Mouse (Mus musculus): ENCODE data around the gene Usp33. TPM values are rescaled to one million over a fixed set of nuclear protein-coding genes. Genes with fewer than 3 reads are reported as not detected.
A peak's percentile ranks its signal among the peaks of the same experiment; 100 is the strongest.

Usp33 gene
- total and polyA plus RNA-seq, 2 experiments from 2014 or later = 16.4 to 21.7 TPM

DNA sequence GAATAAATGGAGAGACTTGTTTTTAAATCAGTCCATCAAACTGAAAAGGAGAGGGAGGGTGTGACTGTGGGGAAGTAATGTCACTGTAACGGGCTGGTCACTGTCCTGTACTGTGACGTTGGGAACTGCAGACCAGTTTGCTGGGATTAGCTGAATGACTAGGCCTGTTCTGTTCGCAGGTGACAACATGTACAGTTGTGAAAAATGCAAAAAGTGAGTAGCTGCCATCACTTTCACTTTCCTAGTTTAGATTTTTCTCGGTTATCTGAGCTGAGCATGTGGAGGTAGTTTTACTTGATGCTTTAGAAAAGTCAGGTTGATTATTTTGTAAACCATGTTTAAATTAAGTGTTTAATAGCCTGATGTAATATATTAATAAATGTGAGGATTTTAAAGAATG is 29.8 kb downstream of the Usp33 start:
- Histone ChIP-seq H3K36me3 (replicated peaks; ENCODE audit: control insufficient read depth, insufficient read depth, low read length) (peaks cover 87% of the 10 kb centered on the region), H3K27ac (ENCODE audit: low read depth) (no peak overlapping the region), H3K4me3 (ENCODE audit: low read depth, low read length) (no peak overlapping the region), H3K27me3 (ENCODE audit: control insufficient read depth, insufficient read depth, low read length) (no peaks in the 10 kb centered on the region), H3K9me3 (replicated peaks; ENCODE audit: control insufficient read depth, low read length) (no peaks in the 10 kb centered on the region), H3K4me2 (ENCODE audit: low read depth, low read length) (no peak overlapping the region), H3K9ac (replicated peaks; ENCODE audit: low read depth, low read length) (no peak overlapping the region), H3K4me1 (ENCODE audit: control insufficient read depth, insufficient read depth) (no peaks in the 10 kb centered on the region)
- TF ChIP-seq EP300 (IDR thresholded peaks at IDR 0.05; ENCODE audit: low read depth) (no peak), CTCF (IDR thresholded peaks at IDR 0.05; ENCODE audit: low read depth) (no peak)
- no peak for ATAC-seq (ENCODE audit: insufficient read depth, low read depth)
- DNase-seq (ENCODE audit: low spot score) = no peak
- 78% methylated on average over 4 of the region's 4 CpGs for WGBS

GRCm38 (mm10) chr3:152384106-152384505 is 37.8 kb downstream of the Usp33 start:
- no peaks in the 10 kb centered on the region for H3K4me1 ChIP-seq (ENCODE audit: control insufficient read depth, insufficient read depth)
- peaks cover 70% of the 10 kb centered on the region for H3K36me3 ChIP-seq (replicated peaks; ENCODE audit: control insufficient read depth, insufficient read depth, low read length)
- 75% methylated on average over 11 of the region's 11 CpGs for WGBS
- no peak for TF ChIP-seq CTCF (IDR thresholded peaks at IDR 0.05; ENCODE audit: low read depth)
- no peak for TF ChIP-seq EP300 (IDR thresholded peaks at IDR 0.05; ENCODE audit: low read depth)
- H3K9me3 ChIP-seq (replicated peaks; ENCODE audit: control insufficient read depth, low read length) = no peaks in the 10 kb centered on the region
- no peak for ATAC-seq (ENCODE audit: insufficient read depth, low read depth)
- no peak overlapping the region for H3K4me3 ChIP-seq (ENCODE audit: low read depth, low read length)
- no peak overlapping the region for H3K9ac ChIP-seq (replicated peaks; ENCODE audit: low read depth, low read length)
- H3K4me2 ChIP-seq (ENCODE audit: low read depth, low read length) = no peak overlapping the region
- DNase-seq (ENCODE audit: low spot score) = no peak
- H3K27ac ChIP-seq (ENCODE audit: low read depth) = no peak overlapping the region
- no peaks in the 10 kb centered on the region for H3K27me3 ChIP-seq (ENCODE audit: control insufficient read depth, insufficient read depth, low read length)

GRCm38 (mm10) chr3:152395350-152396277 is 49.3 kb downstream of the Usp33 start, which contains the start of gene Zzz3:
Zzz3 (plus strand) TSS chr3:152395473.
- TF ChIP-seq EP300 (IDR thresholded peaks at IDR 0.05; ENCODE audit: low read depth) (peak; percentile 32; the same call in 1 of the 2 replicates), CTCF (IDR thresholded peaks at IDR 0.05; ENCODE audit: low read depth) (peak; percentile 63)
- under 1% methylated on average over 70 of the region's 108 CpGs for WGBS
- Histone ChIP-seq H3K27ac (ENCODE audit: low read depth) (peak within 1 kb of the TSS; percentile 98), H3K27me3 (ENCODE audit: control insufficient read depth, insufficient read depth, low read length) (no peaks in the 10 kb centered on the region), H3K4me2 (ENCODE audit: low read depth, low read length) (peak within 1 kb of the TSS; percentile 93), H3K36me3 (replicated peaks; ENCODE audit: control insufficient read depth, insufficient read depth, low read length) (peaks cover 25% of the 10 kb centered on the region), H3K9ac (replicated peaks; ENCODE audit: low read depth, low read length) (peak within 1 kb of the TSS; percentile 96), H3K9me3 (replicated peaks; ENCODE audit: control insufficient read depth, low read length) (no peaks in the 10 kb centered on the region), H3K4me3 (ENCODE audit: low read depth, low read length) (peak within 1 kb of the TSS; percentile 77), H3K4me1 (ENCODE audit: control insufficient read depth, insufficient read depth) (peaks cover 25% of the 10 kb centered on the region)
- DNase-seq (ENCODE audit: low spot score) = peak; percentile 96
- ATAC-seq (ENCODE audit: insufficient read depth, low read depth) = peak; percentile 88

DNA sequence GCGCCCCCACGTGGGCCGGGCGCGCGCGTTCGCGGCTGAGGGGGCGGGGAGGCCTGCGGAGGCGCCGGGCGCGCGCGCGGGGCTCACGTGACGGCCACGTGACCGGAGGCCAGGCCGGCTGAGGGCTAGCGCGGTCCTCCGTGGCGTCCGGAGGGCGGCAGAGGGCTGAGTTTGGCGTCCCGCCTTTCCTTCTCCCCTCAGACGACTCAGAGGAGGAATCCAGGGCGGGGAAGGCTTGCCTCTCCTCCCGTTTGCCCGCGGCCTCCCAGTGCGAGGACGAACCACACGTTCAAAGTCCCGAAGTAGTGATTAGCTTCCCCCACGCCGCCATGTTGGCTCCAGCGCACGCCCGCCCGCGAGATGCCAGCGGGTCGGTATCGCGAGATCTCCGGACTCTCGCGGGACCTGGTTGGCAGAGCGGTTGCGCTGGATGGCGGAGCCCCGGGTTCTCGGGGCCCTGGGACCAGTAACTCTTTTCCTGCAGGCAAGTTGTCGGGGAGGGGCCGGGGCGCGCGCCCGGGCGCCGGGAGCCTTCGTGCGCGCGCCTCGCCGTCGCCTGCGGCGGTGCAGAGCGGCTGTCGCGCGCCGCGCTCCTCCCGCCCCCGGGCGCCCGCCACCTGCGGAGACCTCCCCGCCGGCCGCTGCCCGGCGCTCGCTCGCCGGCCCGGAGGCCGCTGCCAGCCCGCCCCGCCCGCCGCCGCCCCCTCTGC is 50.2 kb downstream of the Usp33 start:
- under 1% methylated on average over 83 of the region's 102 CpGs for WGBS
- Histone ChIP-seq H3K9ac (replicated peaks; ENCODE audit: low read depth, low read length) (peak overlapping the region; percentile 96), H3K9me3 (replicated peaks; ENCODE audit: control insufficient read depth, low read length) (no peaks in the 10 kb centered on the region), H3K36me3 (replicated peaks; ENCODE audit: control insufficient read depth, insufficient read depth, low read length) (peaks cover 21% of the 10 kb centered on the region), H3K4me3 (ENCODE audit: low read depth, low read length) (peak overlapping the region; percentile 77), H3K27ac (ENCODE audit: low read depth) (peak overlapping the region; percentile 98), H3K27me3 (ENCODE audit: control insufficient read depth, insufficient read depth, low read length) (no peaks in the 10 kb centered on the region), H3K4me2 (ENCODE audit: low read depth, low read length) (peak overlapping the region; percentile 93), H3K4me1 (ENCODE audit: control insufficient read depth, insufficient read depth) (peaks cover 26% of the 10 kb centered on the region)
- peak; percentile 87 for ATAC-seq (ENCODE audit: insufficient read depth, low read depth)
- peak; percentile 88 for TF ChIP-seq EP300 (IDR thresholded peaks at IDR 0.05; ENCODE audit: low read depth)
- TF ChIP-seq CTCF (IDR thresholded peaks at IDR 0.05; ENCODE audit: low read depth) = no peak
- peak; percentile 94 for DNase-seq (ENCODE audit: low spot score)

- H3K4me2 ChIP-seq (ENCODE audit: low read depth, low read length) = peak overlapping the region; percentile 93
- WGBS = 0% methylated on average over 10 of the region's 10 CpGs
- no peaks in the 10 kb centered on the region for H3K9me3 ChIP-seq (replicated peaks; ENCODE audit: control insufficient read depth, low read length)
Observed at GRCm38 (mm10) chr3:152396988-152397314, 50.7 kb downstream of the Usp33 start.

More at GRCm38 (mm10) chr3:152396988-152397314, 50.7 kb downstream of the Usp33 start:
- DNase-seq (ENCODE audit: low spot score) = peak; percentile 26
- Histone ChIP-seq H3K36me3 (replicated peaks; ENCODE audit: control insufficient read depth, insufficient read depth, low read length) (peaks cover 18% of the 10 kb centered on the region; the same call in 1 of the 2 replicates), H3K27me3 (ENCODE audit: control insufficient read depth, insufficient read depth, low read length) (no peaks in the 10 kb centered on the region), H3K27ac (ENCODE audit: low read depth) (peak overlapping the region; percentile 98), H3K4me3 (ENCODE audit: low read depth, low read length) (peak overlapping the region; percentile 77), H3K4me1 (ENCODE audit: control insufficient read depth, insufficient read depth) (peaks cover 31% of the 10 kb centered on the region), H3K9ac (replicated peaks; ENCODE audit: low read depth, low read length) (peak overlapping the region; percentile 96)
- no peak for ATAC-seq (ENCODE audit: insufficient read depth, low read depth)
- TF ChIP-seq CTCF (IDR thresholded peaks at IDR 0.05; ENCODE audit: low read depth) (no peak), EP300 (IDR thresholded peaks at IDR 0.05; ENCODE audit: low read depth) (no peak)

All from heart, postnatal 0 days (tissue).